Mouse (Mus musculus): ENCODE measurements around the gene Nono.

- TF ChIP-seq EP300 (IDR thresholded peaks at IDR 0.05; ENCODE audit: low read depth), result no peak
- no peak for TF ChIP-seq CTCF (IDR thresholded peaks at IDR 0.05; ENCODE audit: low read depth)
Measured at GRCm38 (mm10) chrX:101386222-101386621, 42.9 kb upstream of the Nono start.

All from liver, postnatal 0 days (tissue).